Mouse (Mus musculus): ENCODE results near the gene Syngr3. TPM values are rescaled to one million over a fixed set of nuclear protein-coding genes. Genes with fewer than 3 reads are reported as not detected.

Gene Syngr3
- polyA plus RNA-seq, 2 experiments = 3.0 to 3.1 TPM

- Histone ChIP-seq H3K27me3 (ENCODE audit: control insufficient read depth, insufficient read depth, low read length) (no peaks in the 10 kb centered on the region), H3K4me2 (replicated peaks; ENCODE audit: low read depth, low read length, severe bottlenecking) (no peak overlapping the region), H3K36me3 (ENCODE audit: control insufficient read depth, insufficient read depth, low read length) (peaks cover 25% of the 10 kb centered on the region), H3K4me1 (ENCODE audit: control insufficient read depth, insufficient read depth, low read length) (peaks cover 35% of the 10 kb centered on the region), H3K4me3 (replicated peaks; ENCODE audit: low read length) (no peak overlapping the region), H3K9ac (ENCODE audit: low read depth, low read length, severe bottlenecking) (no peak overlapping the region), H3K27ac (replicated peaks; ENCODE audit: low read depth, low read length) (no peak overlapping the region), H3K9me3 (ENCODE audit: control insufficient read depth, low read length) (no peaks in the 10 kb centered on the region)
- no peak for TF ChIP-seq POLR2A (IDR thresholded peaks at IDR 0.05; ENCODE audit: borderline replicate concordance, extremely low read depth, insufficient read depth, insufficient read length)
- WGBS = 69% methylated on average over 5 of the region's 5 CpGs
- ATAC-seq (ENCODE audit: low FRiP score, low read depth) (no peak), DNase-seq (ENCODE audit: low spot score) (no peak)
Measured at GRCm38 (mm10) chr17:24636781-24637481, 52.8 kb downstream of the Syngr3 start.

DNA sequence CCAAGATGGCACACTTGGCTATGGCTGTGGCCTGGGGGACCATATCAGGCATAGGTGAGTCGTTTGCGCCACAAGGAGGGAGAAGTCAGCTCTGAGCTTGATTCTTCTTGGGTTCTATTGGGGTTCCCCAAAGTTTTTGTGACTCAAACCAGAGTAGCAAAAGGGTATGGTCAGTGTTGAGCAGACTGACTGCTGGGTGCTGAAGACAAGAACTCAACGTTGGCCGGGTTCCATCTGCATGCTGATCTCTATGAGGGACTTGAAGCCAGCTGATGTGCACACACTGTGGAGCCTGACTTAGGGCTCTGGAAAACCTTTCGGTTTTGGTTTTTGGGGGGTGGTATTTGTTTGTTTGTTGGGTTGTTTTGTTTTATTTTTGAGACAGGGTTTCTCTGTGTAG lies 54.1 kb downstream of the Syngr3 start:
- no peak overlapping the region for H3K4me3 ChIP-seq (replicated peaks; ENCODE audit: low read length)
- peaks cover 23% of the 10 kb centered on the region for H3K36me3 ChIP-seq (ENCODE audit: control insufficient read depth, insufficient read depth, low read length)
- ATAC-seq (ENCODE audit: low FRiP score, low read depth) (no peak), DNase-seq (ENCODE audit: low spot score) (no peak)
- no peak overlapping the region for H3K27ac ChIP-seq (replicated peaks; ENCODE audit: low read depth, low read length)
- H3K4me2 ChIP-seq (replicated peaks; ENCODE audit: low read depth, low read length, severe bottlenecking) = no peak overlapping the region
- 94% methylated on average over 5 of the region's 5 CpGs for WGBS
- no peaks in the 10 kb centered on the region for H3K27me3 ChIP-seq (ENCODE audit: control insufficient read depth, insufficient read depth, low read length)
- H3K9ac ChIP-seq (ENCODE audit: low read depth, low read length, severe bottlenecking) = no peak overlapping the region
- no peaks in the 10 kb centered on the region for H3K9me3 ChIP-seq (ENCODE audit: control insufficient read depth, low read length)
- H3K4me1 ChIP-seq (ENCODE audit: control insufficient read depth, insufficient read depth, low read length) = peaks cover 39% of the 10 kb centered on the region
- no peak for TF ChIP-seq POLR2A (IDR thresholded peaks at IDR 0.05; ENCODE audit: borderline replicate concordance, extremely low read depth, insufficient read depth, insufficient read length)

Other genes starting within 250 kb of the Syngr3 start
Only the 30 nearest of the 33 such genes appear.
- 37.6 and 49.6 TPM in 2 replicates for gene Pgp, start 219.6 kb downstream of the Syngr3 start, polyA plus RNA-seq (2012; rRNA removed)
- gene Pgp, start 219.6 kb downstream of the Syngr3 start, polyA plus RNA-seq (2014; fragmentation: Nextera tagmentation; extraction: Ambion mirVana) = 52.9 TPM in 2 replicates
- 0.86 and 0.89 TPM in 2 replicates for gene Bricd5, start 216.1 kb downstream of the Syngr3 start, polyA plus RNA-seq (2012; rRNA removed)
- not detected in 2 replicates for gene Bricd5, start 216.1 kb downstream of the Syngr3 start, polyA plus RNA-seq (2014; fragmentation: Nextera tagmentation; extraction: Ambion mirVana)
- 46.3 and 54.9 TPM in 2 replicates for gene Mlst8, start 210.9 kb downstream of the Syngr3 start, polyA plus RNA-seq (2012; rRNA removed)
- gene Mlst8, start 210.9 kb downstream of the Syngr3 start, polyA plus RNA-seq (2014; fragmentation: Nextera tagmentation; extraction: Ambion mirVana) = 27.8 and 29.3 TPM in 2 replicates
- 18.1 and 23.1 TPM in 2 replicates for gene Caskin1, start 201.4 kb downstream of the Syngr3 start, polyA plus RNA-seq (2012; rRNA removed)
- gene Caskin1, start 201.4 kb downstream of the Syngr3 start, polyA plus RNA-seq (2014; fragmentation: Nextera tagmentation; extraction: Ambion mirVana) = 3.1 and 4.3 TPM in 2 replicates
- 308 and 376 TPM in 2 replicates for gene Traf7, start 162.0 kb downstream of the Syngr3 start, polyA plus RNA-seq (2012; rRNA removed)
- gene Traf7, start 162.0 kb downstream of the Syngr3 start, polyA plus RNA-seq (2014; fragmentation: Nextera tagmentation; extraction: Ambion mirVana) = 81.3 and 91.0 TPM in 2 replicates
- gene Rab26, start 155.7 kb downstream of the Syngr3 start, polyA plus RNA-seq (2012; rRNA removed) = 2.0 and 3.0 TPM in 2 replicates
- gene Rab26, start 155.7 kb downstream of the Syngr3 start, polyA plus RNA-seq (2014; fragmentation: Nextera tagmentation; extraction: Ambion mirVana) = 4.1 and 6.1 TPM in 2 replicates
- 73.6 and 106 TPM in 2 replicates for gene Pkd1, start 140.1 kb downstream of the Syngr3 start, polyA plus RNA-seq (2012; rRNA removed)
- 49.1 and 50.5 TPM in 2 replicates for gene Pkd1, start 140.1 kb downstream of the Syngr3 start, polyA plus RNA-seq (2014; fragmentation: Nextera tagmentation; extraction: Ambion mirVana)
- gene Tsc2, start 57.3 kb downstream of the Syngr3 start, polyA plus RNA-seq (2012; rRNA removed) = 162 and 199 TPM in 2 replicates
- gene Tsc2, start 57.3 kb downstream of the Syngr3 start, polyA plus RNA-seq (2014; fragmentation: Nextera tagmentation; extraction: Ambion mirVana) = 62.9 and 70.6 TPM in 2 replicates
- gene Nthl1, start 57.3 kb downstream of the Syngr3 start, polyA plus RNA-seq (2012; rRNA removed) = 28.5 and 30.0 TPM in 2 replicates
- 17.8 and 21.5 TPM in 2 replicates for gene Nthl1, start 57.3 kb downstream of the Syngr3 start, polyA plus RNA-seq (2014; fragmentation: Nextera tagmentation; extraction: Ambion mirVana)
- 56.2 and 65.0 TPM in 2 replicates for gene Slc9a3r2, start 39.6 kb downstream of the Syngr3 start, polyA plus RNA-seq (2012; rRNA removed)
- 60.1 and 71.5 TPM in 2 replicates for gene Slc9a3r2, start 39.6 kb downstream of the Syngr3 start, polyA plus RNA-seq (2014; fragmentation: Nextera tagmentation; extraction: Ambion mirVana)
- gene Npw, start 31.5 kb downstream of the Syngr3 start, polyA plus RNA-seq (2012; rRNA removed) = 0.47 and 0.58 TPM in 2 replicates
- 0.33 and 0.41 TPM in 2 replicates for gene Npw, start 31.5 kb downstream of the Syngr3 start, polyA plus RNA-seq (2014; fragmentation: Nextera tagmentation; extraction: Ambion mirVana)
- gene Zfp598, start 20.3 kb downstream of the Syngr3 start, polyA plus RNA-seq (2012; rRNA removed) = 91.4 and 112 TPM in 2 replicates
- 29.9 and 31.8 TPM in 2 replicates for gene Zfp598, start 20.3 kb downstream of the Syngr3 start, polyA plus RNA-seq (2014; fragmentation: Nextera tagmentation; extraction: Ambion mirVana)
- 27.3 and 34.2 TPM in 2 replicates for gene Gfer, start 6.2 kb upstream of the Syngr3 start, polyA plus RNA-seq (2012; rRNA removed)
- gene Gfer, start 6.2 kb upstream of the Syngr3 start, polyA plus RNA-seq (2014; fragmentation: Nextera tagmentation; extraction: Ambion mirVana) = 38.6 and 39.5 TPM in 2 replicates
- gene Noxo1, start 6.3 kb upstream of the Syngr3 start, polyA plus RNA-seq (2012; rRNA removed) = 9.2 and 11.9 TPM in 2 replicates
- gene Noxo1, start 6.3 kb upstream of the Syngr3 start, polyA plus RNA-seq (2014; fragmentation: Nextera tagmentation; extraction: Ambion mirVana) = 3.8 and 4.5 TPM in 2 replicates
- gene Tbl3, start 17.7 kb upstream of the Syngr3 start, polyA plus RNA-seq (2012; rRNA removed) = 62.1 and 72.1 TPM in 2 replicates
- gene Tbl3, start 17.7 kb upstream of the Syngr3 start, polyA plus RNA-seq (2014; fragmentation: Nextera tagmentation; extraction: Ambion mirVana) = 62.8 and 73.9 TPM in 2 replicates
- gene Rnf151, start 28.1 kb upstream of the Syngr3 start, polyA plus RNA-seq (2012; rRNA removed) = 0.85 and 0.98 TPM in 2 replicates
- gene Rnf151, start 28.1 kb upstream of the Syngr3 start, polyA plus RNA-seq (2014; fragmentation: Nextera tagmentation; extraction: Ambion mirVana) = 0.19 and 0.40 TPM in 2 replicates
- gene Rps2, start 28.2 kb upstream of the Syngr3 start, polyA plus RNA-seq (2012; rRNA removed) = 2,709 and 3,185 TPM in 2 replicates
- gene Rps2, start 28.2 kb upstream of the Syngr3 start, polyA plus RNA-seq (2014; fragmentation: Nextera tagmentation; extraction: Ambion mirVana) = 1,651 and 1,722 TPM in 2 replicates
- gene Ndufb10, start 34.5 kb upstream of the Syngr3 start, polyA plus RNA-seq (2012; rRNA removed) = 178 and 192 TPM in 2 replicates
- 235 and 237 TPM in 2 replicates for gene Ndufb10, start 34.5 kb upstream of the Syngr3 start, polyA plus RNA-seq (2014; fragmentation: Nextera tagmentation; extraction: Ambion mirVana)
- not detected in 2 replicates for gene Rpl3l, start 37.9 kb upstream of the Syngr3 start, polyA plus RNA-seq (2012; rRNA removed)
- gene Rpl3l, start 37.9 kb upstream of the Syngr3 start, polyA plus RNA-seq (2014; fragmentation: Nextera tagmentation; extraction: Ambion mirVana) = 0.19 TPM in 1 of 2 replicates, not detected in the other
- gene Msrb1, start 46.7 kb upstream of the Syngr3 start, polyA plus RNA-seq (2012; rRNA removed) = 36.2 and 44.1 TPM in 2 replicates
- 29.8 and 29.9 TPM in 2 replicates for gene Msrb1, start 46.7 kb upstream of the Syngr3 start, polyA plus RNA-seq (2014; fragmentation: Nextera tagmentation; extraction: Ambion mirVana)
- gene Hs3st6, start 63.0 kb upstream of the Syngr3 start, polyA plus RNA-seq (2012; rRNA removed) = 5.3 and 8.7 TPM in 2 replicates
- 4.9 and 5.6 TPM in 2 replicates for gene Hs3st6, start 63.0 kb upstream of the Syngr3 start, polyA plus RNA-seq (2014; fragmentation: Nextera tagmentation; extraction: Ambion mirVana)
- not detected in 2 replicates for gene Meiob, start 114.3 kb upstream of the Syngr3 start, polyA plus RNA-seq (2012; rRNA removed)
- not detected in 2 replicates for gene Meiob, start 114.3 kb upstream of the Syngr3 start, polyA plus RNA-seq (2014; fragmentation: Nextera tagmentation; extraction: Ambion mirVana)
- gene Hagh, start 150.2 kb upstream of the Syngr3 start, polyA plus RNA-seq (2012; rRNA removed) = 23.9 and 25.7 TPM in 2 replicates
- 29.4 and 35.4 TPM in 2 replicates for gene Hagh, start 150.2 kb upstream of the Syngr3 start, polyA plus RNA-seq (2014; fragmentation: Nextera tagmentation; extraction: Ambion mirVana)
- gene Fahd1, start 160.4 kb upstream of the Syngr3 start, polyA plus RNA-seq (2012; rRNA removed) = 12.8 and 14.8 TPM in 2 replicates
- 16.5 and 17.4 TPM in 2 replicates for gene Fahd1, start 160.4 kb upstream of the Syngr3 start, polyA plus RNA-seq (2014; fragmentation: Nextera tagmentation; extraction: Ambion mirVana)
- 0.10 and 0.24 TPM in 2 replicates for gene Igfals, start 176.0 kb upstream of the Syngr3 start, polyA plus RNA-seq (2012; rRNA removed)
- gene Igfals, start 176.0 kb upstream of the Syngr3 start, polyA plus RNA-seq (2014; fragmentation: Nextera tagmentation; extraction: Ambion mirVana) = 0.08 and 0.18 TPM in 2 replicates
- 27.4 and 31.2 TPM in 2 replicates for gene Nubp2, start 196.4 kb upstream of the Syngr3 start, polyA plus RNA-seq (2012; rRNA removed)
- gene Nubp2, start 196.4 kb upstream of the Syngr3 start, polyA plus RNA-seq (2014; fragmentation: Nextera tagmentation; extraction: Ambion mirVana) = 54.0 and 55.5 TPM in 2 replicates
- 49.6 and 53.4 TPM in 2 replicates for gene Spsb3, start 196.7 kb upstream of the Syngr3 start, polyA plus RNA-seq (2012; rRNA removed)
- 39.4 and 40.8 TPM in 2 replicates for gene Spsb3, start 196.7 kb upstream of the Syngr3 start, polyA plus RNA-seq (2014; fragmentation: Nextera tagmentation; extraction: Ambion mirVana)
- gene Eme2, start 205.1 kb upstream of the Syngr3 start, polyA plus RNA-seq (2012; rRNA removed) = 39.1 and 43.9 TPM in 2 replicates
- gene Eme2, start 205.1 kb upstream of the Syngr3 start, polyA plus RNA-seq (2014; fragmentation: Nextera tagmentation; extraction: Ambion mirVana) = 28.7 and 28.9 TPM in 2 replicates
- 101 and 121 TPM in 2 replicates for gene Mrps34, start 205.2 kb upstream of the Syngr3 start, polyA plus RNA-seq (2012; rRNA removed)
- 82.1 and 82.7 TPM in 2 replicates for gene Mrps34, start 205.2 kb upstream of the Syngr3 start, polyA plus RNA-seq (2014; fragmentation: Nextera tagmentation; extraction: Ambion mirVana)
- 30.3 and 36.5 TPM in 2 replicates for gene Nme3, start 206.5 kb upstream of the Syngr3 start, polyA plus RNA-seq (2012; rRNA removed)
- gene Nme3, start 206.5 kb upstream of the Syngr3 start, polyA plus RNA-seq (2014; fragmentation: Nextera tagmentation; extraction: Ambion mirVana) = 47.6 and 48.4 TPM in 2 replicates

Measured in limb, embryonic 14.5 days (tissue).